Mouse (Mus musculus) ES-E14 (cell line): ENCODE measurements around the gene Anapc11. TPM values are rescaled to one million over a fixed set of nuclear protein-coding genes. Genes with fewer than 3 reads are reported as not detected.

Experiments
- DNase-seq: peaks from one replicate; pipeline ENCODE4 v3.0.0-alpha.2; 2013; ENCODE audit warnings: low read depth, low spot score
- H3K27ac ChIP-seq: 2 replicates; pipeline ENCODE4 v1.5.1; 2012; ENCODE audit warnings: low read depth, mild to moderate bottlenecking, low read length, moderate library complexity, mixed read lengths; ENCODE audit not compliant: poor library complexity, insufficient read depth, severe bottlenecking
- H3K36me3 ChIP-seq: 2 replicates; pipeline ENCODE4 v1.6.1; 2012; ENCODE audit warnings: mild to moderate bottlenecking, low read length, moderate library complexity, mixed read lengths; ENCODE audit not compliant: control insufficient read depth, poor library complexity, insufficient read depth, severe bottlenecking
- H3K4me1 ChIP-seq, 2 experiments: fragments of 150-350 bp in 1 of 2; sonication (generic) in 1 of 2; 2 replicates each; pipeline ENCODE4 v1.6.1; 2012; ENCODE audit warnings: low read length in 2 of 2, mild to moderate bottlenecking in 1 of 2, mixed read lengths in 1 of 2; ENCODE audit not compliant: control insufficient read depth in 2 of 2, insufficient read depth in 2 of 2, poor library complexity in 1 of 2
- H3K4me3 ChIP-seq, 2 experiments: fragments of 150-350 bp in 1 of 2; sonication (generic) in 1 of 2; 2 replicates each; pipeline ENCODE4 v1.5.1; 2012; ENCODE audit warnings: low read length in 2 of 2, low read depth in 1 of 2, mild to moderate bottlenecking in 1 of 2, mixed read lengths in 1 of 2; ENCODE audit not compliant: insufficient read depth in 1 of 2, poor library complexity in 1 of 2, severe bottlenecking in 1 of 2
- H3K9ac ChIP-seq: 2 replicates; pipeline ENCODE4 v1.6.1; 2012; ENCODE audit warnings: low read depth, mild to moderate bottlenecking, low read length, mixed read lengths; ENCODE audit not compliant: poor library complexity, insufficient read depth, severe bottlenecking
- H3K9me3 ChIP-seq: fragments of 150-350 bp; sonication (generic); 2 replicates; pipeline ENCODE4 v1.6.1; 2012; ENCODE audit warnings: low read depth, mild to moderate bottlenecking, low read length; ENCODE audit not compliant: control insufficient read depth, insufficient read depth
- CHD2 ChIP-seq: IDR thresholded peaks from 2 replicates; pipeline ENCODE4 v1.6.1; 2014; ENCODE audit warnings: mild to moderate bottlenecking, low read depth, low read length, inconsistent platforms
- HCFC1 ChIP-seq: IDR thresholded peaks from 2 replicates; pipeline ENCODE4 v1.6.1; 2012; ENCODE audit warnings: low read length, inconsistent platforms, borderline replicate concordance; ENCODE audit not compliant: insufficient read depth
- MAFK ChIP-seq: IDR thresholded peaks from 2 replicates; pipeline ENCODE4 v1.6.1; 2014; ENCODE audit warnings: mild to moderate bottlenecking, low read depth, low read length, inconsistent platforms; ENCODE audit not compliant: insufficient read depth
- ZC3H11A ChIP-seq: IDR thresholded peaks from 2 replicates; pipeline ENCODE4 v1.6.1; 2012; ENCODE audit warnings: low read depth, mild to moderate bottlenecking, inconsistent platforms, low read length, borderline replicate concordance
- ZNF384 ChIP-seq: IDR thresholded peaks from 2 replicates; pipeline ENCODE4 v1.6.1; 2012; ENCODE audit warnings: low read depth, low read length, inconsistent platforms
- in situ Hi-C, 2 experiments: fragments of 600-800 bp; cut with MboI; formaldehyde crosslinking; loops; one replicate each; pipeline ENCODE4 v1.15.1; 2025; ENCODE audit warnings: low sequenced_read_pairs in 2 of 2, inconsistent platforms in 1 of 2; ENCODE audit not compliant: unreplicated experiment in 2 of 2
- total RNA-seq: library from RNA; depleted of rRNA; stranded (reverse); fragments of 300-350 nt; gene quantifications from 2 replicates; pipeline ENCODE4 v1.2.3, GENCODE M21; 2012

The Anapc11 gene
- total RNA-seq, 1 experiment = 98.4 TPM

DNA sequence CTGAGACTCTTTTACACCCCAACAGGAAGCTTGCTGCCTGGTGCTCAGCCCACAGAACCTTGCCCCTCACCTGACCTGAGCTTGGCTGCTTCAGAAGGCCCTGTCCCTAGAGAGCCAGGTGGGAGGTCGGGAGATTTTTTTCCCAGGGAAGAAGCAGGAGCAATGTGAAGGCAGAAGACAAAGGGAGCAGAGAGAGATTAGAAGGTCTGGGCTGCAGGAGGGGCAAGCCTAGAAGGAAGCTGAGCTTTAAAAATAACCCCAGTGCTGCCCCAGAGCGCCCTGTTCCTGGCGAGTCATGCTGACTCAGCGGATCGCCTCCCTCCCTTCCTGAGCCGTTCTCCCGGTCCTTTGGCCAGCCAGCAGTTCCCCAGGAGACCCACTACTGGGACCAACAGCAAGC is 31.7 kb downstream of the Anapc11 start:
- no peak for TF ChIP-seq HCFC1
- peak; percentile 98 for TF ChIP-seq MAFK
- no peak for DNase-seq
- in situ Hi-C loops = no loop called here
- Histone ChIP-seq H3K4me3 (peak overlapping the region; percentile 26 to 45; a peak in 3 of 4 replicates), H3K9me3 (no peaks in the 10 kb centered on the region), H3K9ac (peak overlapping the region; percentile 61), H3K36me3 (peaks cover 23% of the 10 kb centered on the region), H3K27ac (peak overlapping the region; percentile 56), H3K4me1 (peaks cover 4 to 33% of the 10 kb centered on the region in 2 experiments)

DNA sequence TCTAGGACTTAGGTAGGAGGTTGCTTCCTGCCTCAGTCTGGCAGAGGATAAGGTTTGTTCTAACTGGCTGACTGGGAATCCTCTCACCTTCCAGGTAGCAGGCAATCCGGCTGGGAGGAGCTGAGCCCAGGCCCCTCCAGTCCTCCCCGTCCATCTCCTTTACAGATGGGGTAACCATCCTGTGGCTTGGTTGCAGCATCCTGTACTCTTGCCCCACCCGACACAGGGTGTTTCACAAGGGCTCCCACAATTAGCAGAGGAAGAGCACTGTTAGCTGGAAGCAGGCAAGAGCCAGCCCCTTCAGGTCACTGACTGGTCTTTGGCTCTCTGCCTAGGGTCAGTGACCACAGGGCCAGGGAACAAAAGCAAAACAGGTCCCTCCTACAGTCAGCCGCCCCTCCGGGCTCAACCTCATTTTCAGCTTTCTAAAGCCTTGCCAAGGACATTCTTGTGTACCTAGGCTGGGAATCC is 32.2 kb downstream of the Anapc11 start:
- H3K4me3 ChIP-seq = peak overlapping the region; percentile 26 to 45; a peak in 3 of 4 replicates
- peak overlapping the region; percentile 61 for H3K9ac ChIP-seq
- H3K9me3 ChIP-seq = no peaks in the 10 kb centered on the region
- DNase-seq = no peak
- in situ Hi-C loops = no loop called here
- H3K36me3 ChIP-seq = peaks cover 23% of the 10 kb centered on the region
- no peak for TF ChIP-seq CHD2
- no peak for TF ChIP-seq HCFC1
- H3K4me1 ChIP-seq = peaks cover 4 to 33% of the 10 kb centered on the region in 2 experiments
- H3K27ac ChIP-seq = peak overlapping the region; percentile 56

DNA sequence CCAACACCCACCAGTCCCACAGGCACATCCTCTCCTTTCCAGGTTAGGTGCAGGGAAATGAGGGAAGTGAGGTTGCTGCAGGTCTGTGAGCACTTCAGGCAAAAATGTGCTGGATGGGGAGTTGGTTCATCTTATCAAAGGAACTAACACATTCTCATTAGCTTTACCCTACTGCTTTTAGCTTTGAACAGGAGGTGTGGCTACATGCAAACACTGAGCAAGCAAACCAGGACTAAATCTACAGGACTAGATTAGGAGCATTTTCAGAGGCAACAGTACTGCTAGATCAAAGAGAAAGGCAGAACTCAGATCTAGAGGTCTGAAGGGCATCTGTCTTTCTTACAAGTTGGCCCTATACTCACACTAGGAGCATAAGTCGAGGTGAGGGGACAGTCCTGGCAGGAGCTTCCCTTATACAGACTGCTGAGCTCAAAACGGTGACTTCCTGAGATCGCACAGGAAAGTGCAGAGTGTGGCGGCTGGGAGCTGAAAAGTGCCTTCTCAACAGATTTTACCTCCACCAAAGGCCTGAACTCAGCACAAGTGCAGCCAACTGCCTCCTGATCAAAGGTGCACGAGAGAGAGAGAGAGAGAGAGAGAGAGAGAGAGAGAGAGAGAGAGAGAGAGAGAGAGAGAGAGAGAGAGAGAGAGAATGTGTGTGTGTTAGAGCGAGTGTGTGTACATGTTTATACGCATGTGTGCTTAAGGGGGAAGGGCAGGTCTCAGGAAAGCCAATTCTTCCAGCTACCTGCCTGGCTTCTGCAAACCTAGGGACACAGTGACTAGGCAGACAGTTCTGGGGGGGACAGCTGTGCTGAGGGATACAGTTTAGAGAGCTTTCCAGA is 32.9 kb downstream of the Anapc11 start:
- TF ChIP-seq MAFK (no peak), ZNF384 (no peak), CHD2 (no peak), HCFC1 (no peak), ZC3H11A (no peak)
- H3K9me3 ChIP-seq = no peaks in the 10 kb centered on the region
- no peak overlapping the region for H3K27ac ChIP-seq
- no peak for DNase-seq
- H3K4me3 ChIP-seq = no peak overlapping the region; a peak in 1 of 4 replicates
- H3K4me1 ChIP-seq = peaks cover 4 to 35% of the 10 kb centered on the region in 2 experiments
- peaks cover 23% of the 10 kb centered on the region for H3K36me3 ChIP-seq
- in situ Hi-C loops = no loop called here
- H3K9ac ChIP-seq = peak overlapping the region; percentile 61; the same call in 1 of the 2 replicates

DNA sequence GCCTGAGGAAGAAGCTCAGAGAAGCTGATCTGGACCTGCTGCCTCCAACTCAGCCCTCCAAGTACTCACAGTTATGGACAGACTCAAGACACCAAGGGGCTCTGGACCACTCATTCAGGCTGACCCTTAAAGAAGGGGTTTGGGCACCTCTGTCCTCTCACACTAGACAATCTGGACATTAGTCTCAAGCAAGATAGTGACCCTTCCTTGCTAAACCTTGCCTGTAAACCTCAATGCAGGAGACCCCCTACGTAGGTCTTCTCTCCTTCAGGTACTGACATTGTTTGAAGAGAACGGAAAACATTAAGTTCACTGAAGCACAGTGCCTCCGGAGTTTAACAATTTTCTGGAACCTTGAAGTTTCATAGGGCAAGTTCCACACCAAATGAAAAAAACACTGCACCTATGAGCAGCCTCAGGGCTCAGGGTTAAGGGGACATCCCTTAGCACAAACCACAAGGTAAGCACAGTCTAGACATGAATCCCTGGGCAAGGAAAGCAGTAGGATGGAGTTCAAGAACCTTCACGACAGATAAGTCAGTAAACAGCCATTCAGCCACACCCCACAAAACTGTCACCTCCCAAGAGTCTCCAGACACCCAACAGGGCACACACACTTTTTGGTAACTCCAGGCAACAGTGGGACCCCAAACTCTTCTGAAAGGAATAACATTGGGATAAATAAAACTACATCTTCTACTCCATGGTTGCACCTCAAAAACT is 33.7 kb downstream of the Anapc11 start:
- Histone ChIP-seq H3K4me3 (peak overlapping the region; percentile 95 to 97), H3K27ac (0 out of 2 replicates have a peak overlapping the region, but pooled peaks have one; percentile 96), H3K36me3 (peaks cover 20% of the 10 kb centered on the region), H3K4me1 (peaks cover 4 to 36% of the 10 kb centered on the region in 2 experiments), H3K9ac (peak overlapping the region; percentile 98), H3K9me3 (no peaks in the 10 kb centered on the region)
- no peak for DNase-seq
- TF ChIP-seq ZNF384 (no peak), MAFK (0 out of 2 replicates have a peak, but pooled peaks have one; percentile 5)
- in situ Hi-C loops = no loop called here
